Mouse (Mus musculus) hindbrain, postnatal 0 days (tissue): ENCODE data around the gene Hibch. TPM values are rescaled to one million over a fixed set of nuclear protein-coding genes. Genes with fewer than 3 reads are reported as not detected.

Source experiments
- ATAC-seq: fragments of 200-750 bp; cut with Nextera tagmentation; 2 replicates; pipeline ENCODE4 v1.8.0; 2017; ENCODE audit warnings: mild to moderate bottlenecking, moderate TSS enrichment, moderate library complexity
- DNase-seq: peaks from one replicate; pipeline ENCODE4 v3.0.0-alpha.2; 2015; ENCODE audit warnings: low spot score
- H3K27ac ChIP-seq: fragments of 300-500 bp; sonication (generic); 2 replicates; pipeline ENCODE4 v1.5.1; 2014; ENCODE audit warnings: mild to moderate bottlenecking
- H3K27me3 ChIP-seq: fragments of 300-500 bp; sonication (generic); 2 replicates; pipeline ENCODE4 v1.6.1; 2014; ENCODE audit warnings: low read length, mixed read lengths; ENCODE audit not compliant: insufficient read depth
- H3K36me3 ChIP-seq: fragments of 300-500 bp; sonication (generic); 2 replicates; pipeline ENCODE4 v1.6.1; 2014; ENCODE audit warnings: low read length, mixed read lengths; ENCODE audit not compliant: insufficient read depth
- H3K4me1 ChIP-seq: fragments of 300-500 bp; sonication (generic); 2 replicates; pipeline ENCODE4 v1.6.1; 2014; ENCODE audit warnings: antibody characterized with exemption, low read length, mixed read lengths; ENCODE audit not compliant: insufficient read depth
- H3K4me2 ChIP-seq: fragments of 300-500 bp; sonication (generic); 2 replicates; pipeline ENCODE4 v1.6.1; 2014; ENCODE audit warnings: low read depth, mild to moderate bottlenecking, low read length, moderate library complexity, mixed read lengths
- H3K4me3 ChIP-seq: fragments of 300-500 bp; sonication (generic); 2 replicates; pipeline ENCODE4 v1.5.1; 2014; ENCODE audit warnings: low read length
- H3K9ac ChIP-seq: fragments of 300-500 bp; sonication (generic); replicated peaks from 2 replicates; pipeline ENCODE4 v1.6.1; 2014; ENCODE audit warnings: mild to moderate bottlenecking, low read length, moderate library complexity, mixed read lengths
- H3K9me3 ChIP-seq: fragments of 300-500 bp; sonication (generic); 2 replicates; pipeline ENCODE4 v1.6.1; 2016; ENCODE audit warnings: low read length, mixed read lengths
- CTCF ChIP-seq: IDR thresholded peaks from 2 replicates; pipeline ENCODE4 v1.5.1; 2016; ENCODE audit warnings: antibody characterized with exemption, control low read depth, low read depth
- WGBS: fragments of 180-500 bp; shearing (Covaris S2); extraction: QIAGEN DNeasy Blood & Tissue Kit; methylation state at CpG from one replicate; pipeline ENCODE4 v1.1.7; 2014; 5-methylcytosine and 5-hydroxymethylcytosine counted together
- polyA plus RNA-seq: library from polyadenylated mRNA; unstranded; fragments of >200 nt; fragmentation: Nextera tagmentation; extraction: Ambion mirVana; gene quantifications from 2 replicates; pipeline ENCODE4 v1.2.1, GENCODE M21; 2015
- total RNA-seq: library from RNA; depleted of rRNA; stranded (reverse); fragments of >200 nt; gene quantifications from 2 replicates; pipeline ENCODE4 v1.2.3, GENCODE M21; 2014

The Hibch gene
- total and polyA plus RNA-seq, 2 experiments from 2014 or later: 18.0 to 20.9 TPM

GRCm38 (mm10) chr1:52802406-52802975 lies 42.2 kb upstream of the Hibch start:
- Histone ChIP-seq H3K9ac (no peak overlapping the region), H3K4me1 (no peaks in the 10 kb centered on the region), H3K9me3 (no peaks in the 10 kb centered on the region), H3K27ac (no peak overlapping the region), H3K36me3 (no peaks in the 10 kb centered on the region), H3K4me3 (no peak overlapping the region), H3K4me2 (no peak overlapping the region), H3K27me3 (no peaks in the 10 kb centered on the region)
- WGBS: 95% methylated on average over 5 of the region's 5 CpGs
- ATAC-seq (no peak), DNase-seq (no peak)
- no peak for TF ChIP-seq CTCF

GRCm38 (mm10) chr1:52805041-52805440 lies 39.7 kb upstream of the Hibch start:
- Histone ChIP-seq H3K9ac (no peak overlapping the region), H3K4me2 (no peak overlapping the region)
- WGBS: 75% methylated on average over 1 of the region's 1 CpGs

GRCm38 (mm10) chr1:52808456-52808855 lies 36.3 kb upstream of the Hibch start:
- WGBS: 95% methylated on average over 6 of the region's 6 CpGs
- ATAC-seq: no peak
- Histone ChIP-seq H3K27ac (no peak overlapping the region), H3K27me3 (no peaks in the 10 kb centered on the region), H3K36me3 (peaks cover 6% of the 10 kb centered on the region; the same call in 1 of the 2 replicates), H3K9me3 (no peaks in the 10 kb centered on the region), H3K4me1 (no peaks in the 10 kb centered on the region), H3K4me2 (no peak overlapping the region), H3K9ac (no peak overlapping the region), H3K4me3 (no peak overlapping the region)
- DNase-seq: no peak
- TF ChIP-seq CTCF: no peak

More at GRCm38 (mm10) chr1:52805041-52805440, 39.7 kb upstream of the Hibch start:
- no peak overlapping the region for H3K4me3 ChIP-seq
- H3K9me3 ChIP-seq: no peaks in the 10 kb centered on the region
- no peak for TF ChIP-seq CTCF
- H3K4me1 ChIP-seq: no peaks in the 10 kb centered on the region
- peaks cover 6% of the 10 kb centered on the region; the same call in 1 of the 2 replicates for H3K36me3 ChIP-seq
- DNase-seq (no peak), ATAC-seq (no peak)
- no peak overlapping the region for H3K27ac ChIP-seq
- H3K27me3 ChIP-seq: no peaks in the 10 kb centered on the region

GRCm38 (mm10) chr1:52816232-52816891 lies 28.4 kb upstream of the Hibch start:
- 43% methylated on average over 13 of the region's 13 CpGs for WGBS
- H3K27me3 ChIP-seq: no peaks in the 10 kb centered on the region
- DNase-seq: peak; percentile 20
- peaks cover 13% of the 10 kb centered on the region; the same call in 1 of the 2 replicates for H3K4me1 ChIP-seq
- no peak for TF ChIP-seq CTCF
- peak; percentile 30 for ATAC-seq
- peak overlapping the region; percentile 76 for H3K4me3 ChIP-seq
- H3K9ac ChIP-seq: peak overlapping the region; percentile 93; the same call in 1 of the 2 replicates
- peak overlapping the region; percentile 90 for H3K4me2 ChIP-seq
- H3K36me3 ChIP-seq: no peaks in the 10 kb centered on the region
- peak overlapping the region; percentile 95 for H3K27ac ChIP-seq
- H3K9me3 ChIP-seq: no peaks in the 10 kb centered on the region

- Histone ChIP-seq H3K4me1 (peaks cover 13% of the 10 kb centered on the region; the same call in 1 of the 2 replicates), H3K4me3 (peak within 1 kb of the TSS; percentile 76), H3K9me3 (no peaks in the 10 kb centered on the region), H3K9ac (peak within 1 kb of the TSS; percentile 93), H3K27me3 (no peaks in the 10 kb centered on the region), H3K4me2 (peak within 1 kb of the TSS; percentile 90), H3K36me3 (no peaks in the 10 kb centered on the region), H3K27ac (peak within 1 kb of the TSS; percentile 95)
- TF ChIP-seq CTCF: peak; percentile 75
- DNase-seq (peak; percentile 81), ATAC-seq (peak; percentile 88)
- 2% methylated on average over 58 of the region's 59 CpGs for WGBS
These were observed 27.6 kb upstream of the Hibch start, which contains the start of gene Inpp1 for GRCm38 (mm10) chr1:52816910-52817812. Gene Inpp1, minus strand, starts transcription at chr1:52817688.

- H3K27me3 ChIP-seq: no peaks in the 10 kb centered on the region
- DNase-seq: no peak
- peaks cover 13% of the 10 kb centered on the region; the same call in 1 of the 2 replicates for H3K4me1 ChIP-seq
- H3K9ac ChIP-seq: peak overlapping the region; percentile 93
- TF ChIP-seq CTCF: no peak
- H3K4me2 ChIP-seq: peak overlapping the region; percentile 90
- no peaks in the 10 kb centered on the region for H3K36me3 ChIP-seq
- 2% methylated on average over 7 of the region's 7 CpGs for WGBS
- H3K27ac ChIP-seq: peak overlapping the region; percentile 95
- ATAC-seq: peak; percentile 1; the same call in 1 of the 2 replicates
- H3K4me3 ChIP-seq: peak overlapping the region; percentile 76
- H3K9me3 ChIP-seq: no peaks in the 10 kb centered on the region
These were observed 26.9 kb upstream of the Hibch start for GRCm38 (mm10) chr1:52817813-52818147.
